Mouse (Mus musculus): ENCODE results near the gene Rgs14.
A peak's percentile ranks its signal among the peaks of the same experiment; 100 is the strongest.

Gene Rgs14

DNA sequence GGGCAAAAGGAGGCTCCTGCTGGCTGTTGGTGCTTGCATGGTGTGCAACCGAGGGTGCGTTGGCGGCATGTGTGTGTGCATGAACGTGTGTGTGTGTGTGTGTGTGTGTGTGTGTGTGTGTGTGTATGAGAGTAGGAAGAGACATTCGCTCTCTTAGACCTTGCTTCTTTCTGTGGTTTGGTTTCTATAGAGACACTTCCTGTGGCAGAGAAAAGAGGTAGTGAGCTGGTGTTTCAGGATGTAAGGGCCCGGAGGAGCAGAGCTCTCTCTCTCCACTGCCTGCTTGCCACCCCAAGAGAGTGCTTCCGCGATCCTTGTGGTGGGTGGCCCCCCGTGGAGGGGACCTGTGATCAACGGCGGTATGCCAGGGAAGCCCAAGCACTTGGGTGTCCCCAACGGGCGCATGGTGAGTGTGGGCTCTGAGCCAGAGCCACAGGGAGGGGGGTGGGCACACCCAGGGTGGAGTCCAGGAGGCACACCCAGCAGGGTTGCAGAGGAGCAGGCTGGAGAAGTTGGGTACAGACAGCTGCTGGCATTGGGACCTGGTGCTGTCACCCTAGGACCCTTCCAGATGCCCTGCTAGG, at the start of gene Rgs14:
TSS of gene Rgs14 (plus strand) at position 202 of the 584 bp plus-strand sequence.
- DNase-seq (ENCODE audit: low spot score): peak; percentile 34

DNA sequence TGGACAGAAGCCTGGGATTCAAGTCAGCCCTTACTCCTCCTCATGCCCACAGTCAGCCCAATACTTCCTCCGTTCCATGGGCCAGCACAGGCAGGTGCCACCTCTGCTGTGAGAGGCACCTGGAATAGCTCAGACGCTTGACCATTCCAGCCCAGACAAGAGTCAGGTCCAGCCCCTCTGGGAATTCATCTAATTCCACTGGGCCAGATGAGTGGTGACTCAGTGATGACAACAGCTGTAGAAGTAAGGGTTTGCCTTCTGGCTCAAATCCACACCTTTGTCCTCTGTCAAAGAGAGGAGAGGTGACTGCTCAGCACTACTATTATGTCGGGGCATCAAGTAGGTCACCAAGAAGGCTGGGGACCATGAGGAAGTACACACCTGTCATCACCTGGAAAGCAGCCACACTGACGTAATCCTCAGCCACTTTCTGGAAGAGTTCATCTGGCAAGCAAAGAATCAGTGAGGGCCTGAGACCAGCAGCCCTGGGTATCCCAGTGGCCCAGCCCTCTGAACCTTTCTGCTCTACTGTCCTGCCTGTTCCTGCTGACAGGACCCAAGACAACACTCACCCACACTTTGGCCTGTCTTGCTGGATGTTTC, 49.5 kb upstream of the Rgs14 start, which contains the start of gene Prelid1:
TSS of gene Prelid1 (plus strand) at position 570 of the 603 bp plus-strand sequence.
- peak; percentile 76 for DNase-seq (ENCODE audit: low spot score)

GRCm38 (mm10) chr13:55321434-55322129, 48.0 kb upstream of the Rgs14 start, which contains the start of gene Rab24:
Rab24 (minus strand) TSS chr13:55321946.
- peak; percentile 92 for DNase-seq (ENCODE audit: low spot score)

GRCm38 (mm10) chr13:55322130-55322825, 47.3 kb upstream of the Rgs14 start:
- peak; percentile 81 for DNase-seq (ENCODE audit: low spot score)

DNA sequence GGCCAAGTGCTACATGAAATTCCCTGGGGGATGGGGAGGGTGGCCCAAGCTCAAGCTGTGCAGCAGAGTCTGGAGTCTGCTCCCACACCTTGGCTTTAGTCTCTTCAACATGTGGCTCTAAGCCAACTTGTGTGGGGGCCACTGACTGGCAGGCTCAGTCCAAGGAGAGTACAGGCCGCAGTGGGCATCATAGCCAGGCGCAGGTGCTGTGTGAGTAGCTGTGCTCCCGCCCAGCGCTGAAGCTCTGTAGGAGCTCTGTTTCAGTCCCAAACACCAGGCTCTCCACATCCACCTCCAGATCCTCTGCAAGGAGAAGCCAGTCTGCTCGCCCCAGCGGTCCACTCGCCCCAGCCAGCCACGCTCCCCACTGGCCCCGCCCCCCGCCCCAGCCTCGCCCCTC, 43.9 kb upstream of the Rgs14 start:
- DNase-seq (ENCODE audit: low spot score): peak; percentile 66

DNA sequence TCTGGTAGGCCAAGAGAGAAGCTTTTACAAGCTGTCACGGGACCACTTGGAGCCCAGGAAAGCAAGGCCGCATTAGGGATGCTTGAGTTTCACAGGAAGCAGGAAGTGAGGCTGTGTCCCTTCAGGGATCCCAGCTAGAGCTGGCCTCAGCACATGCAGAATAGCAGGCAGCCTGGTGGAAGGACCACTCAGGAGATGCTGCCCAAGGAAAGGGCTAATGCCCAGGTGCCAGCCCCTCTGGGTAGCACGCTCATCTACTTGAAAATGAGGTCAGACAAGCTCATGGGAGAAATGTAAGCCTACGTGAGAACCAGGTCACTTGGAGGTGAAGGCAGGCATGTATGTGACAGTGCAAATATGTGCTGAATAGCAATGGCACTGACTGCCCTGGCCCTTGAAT, 42.4 kb upstream of the Rgs14 start:
- no peak for DNase-seq (ENCODE audit: low spot score)

GRCm38 (mm10) chr13:55327633-55328032, 41.9 kb upstream of the Rgs14 start:
- DNase-seq (ENCODE audit: low spot score): peak; percentile 94

GRCm38 (mm10) chr13:55328171-55328570, 41.4 kb upstream of the Rgs14 start:
- DNase-seq (ENCODE audit: low spot score): no peak

DNA sequence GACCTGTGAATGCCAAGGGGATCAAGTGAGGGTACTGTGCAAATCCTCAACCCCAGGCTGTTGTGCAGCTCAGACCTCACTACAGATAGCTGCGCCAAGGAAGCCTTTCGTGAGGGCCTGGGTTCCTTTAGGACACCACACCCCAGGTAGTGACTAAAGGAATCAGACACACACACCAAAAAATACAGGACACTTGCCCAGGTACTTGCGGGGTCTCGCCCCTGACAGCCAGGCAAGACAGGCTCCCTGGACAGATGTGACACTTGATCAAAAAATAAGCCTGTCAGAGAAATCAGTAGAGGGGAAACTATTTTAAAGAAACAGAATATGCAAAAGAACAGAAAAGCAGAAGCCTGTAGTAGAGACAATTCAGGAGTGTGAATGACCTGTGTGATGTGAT, 40.9 kb upstream of the Rgs14 start:
- no peak for DNase-seq (ENCODE audit: low spot score)

DNA sequence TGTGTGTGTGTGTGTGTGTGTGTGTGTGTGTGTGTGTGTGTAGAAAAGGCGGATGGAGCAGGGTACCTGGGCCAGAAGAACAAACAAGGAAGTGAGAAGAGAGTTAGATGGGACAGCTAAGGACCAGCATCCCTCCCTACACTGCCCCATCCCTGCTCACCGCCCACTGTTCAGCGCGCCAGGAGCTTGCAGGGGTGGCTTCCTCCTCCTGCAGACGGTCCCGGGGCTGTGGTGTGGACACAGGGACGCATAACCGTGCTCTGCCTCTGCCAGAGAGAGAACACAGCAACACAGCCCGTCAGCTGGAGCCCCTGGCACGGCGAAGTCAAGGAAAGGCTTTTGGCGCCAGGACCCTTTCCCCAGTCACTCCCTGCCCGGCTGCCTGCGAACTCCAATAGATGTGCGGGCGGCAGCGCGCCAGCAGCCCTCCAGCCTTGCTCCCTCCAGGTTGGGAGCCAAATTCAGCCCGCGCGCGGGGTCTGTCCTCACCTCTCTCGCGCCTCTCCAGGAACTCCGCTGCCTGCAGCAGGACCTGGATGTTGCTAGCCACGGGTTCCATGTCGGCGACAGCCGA, 40.3 kb upstream of the Rgs14 start:
- no peak for DNase-seq (ENCODE audit: low spot score)

- peak; percentile 89 for DNase-seq (ENCODE audit: low spot score)
Measured at GRCm38 (mm10) chr13:55329683-55330566, 39.6 kb upstream of the Rgs14 start, which contains the start of gene Mxd3. Mxd3 (minus strand) TSS chr13:55329823.

DNA sequence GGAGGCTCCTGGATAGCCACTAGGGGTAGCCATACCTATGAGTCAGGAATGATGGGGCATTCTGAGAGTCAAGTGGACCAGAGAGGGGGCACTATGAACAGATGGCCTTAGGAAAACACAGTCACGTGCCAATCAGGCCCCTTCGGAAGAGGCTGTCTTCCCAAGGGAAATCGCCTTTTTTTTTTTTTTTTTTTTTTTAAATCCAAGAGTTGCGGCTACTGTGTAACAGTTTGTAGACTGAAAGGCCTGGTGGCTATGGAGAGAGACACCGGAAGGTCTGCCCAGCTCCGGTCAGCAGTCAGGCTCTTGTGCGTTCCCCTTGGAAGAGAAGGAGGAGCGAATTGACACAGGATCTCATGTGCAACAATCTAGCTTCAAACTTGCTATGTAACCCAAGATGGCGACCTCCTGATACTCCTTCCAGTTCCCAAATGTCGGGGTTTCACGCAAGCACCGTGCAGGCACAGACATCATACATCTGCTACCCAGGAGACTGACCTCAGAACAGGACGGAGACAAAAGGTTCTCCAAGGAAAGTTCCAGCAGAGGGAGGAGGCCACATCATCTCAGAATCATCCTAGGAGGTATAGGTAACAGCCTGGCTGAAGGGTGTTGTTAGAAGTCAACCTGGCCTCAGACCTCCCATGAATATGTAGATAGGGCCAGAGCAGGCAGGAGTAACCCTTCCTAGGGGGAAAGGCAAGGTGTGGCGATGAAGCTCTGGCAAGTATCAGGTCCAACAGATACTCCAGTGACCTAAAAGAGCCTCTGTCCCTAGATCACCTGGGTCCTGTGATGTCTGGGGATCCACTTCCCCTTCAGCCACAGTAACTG, 38.7 kb upstream of the Rgs14 start:
- DNase-seq (ENCODE audit: low spot score): peak; percentile 97

DNA sequence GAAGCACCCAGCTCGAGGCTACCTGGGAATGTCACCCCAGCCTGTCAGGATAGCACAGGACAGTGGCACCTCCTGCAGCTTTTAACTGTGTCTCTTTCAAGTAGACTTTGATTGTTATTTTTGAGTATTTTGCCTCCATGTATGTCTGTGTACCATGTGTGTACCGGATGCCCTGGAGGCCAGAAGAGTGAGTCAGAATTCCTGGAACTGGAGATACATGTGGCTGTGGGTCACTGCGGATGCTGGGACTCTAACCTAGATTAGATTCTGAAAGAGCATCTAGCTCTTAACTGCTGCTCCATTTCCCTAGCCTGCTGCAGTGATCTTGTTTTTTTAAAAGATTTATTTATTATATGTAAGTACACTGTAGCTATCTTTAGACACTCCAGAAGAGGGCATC, 37.2 kb upstream of the Rgs14 start:
- DNase-seq (ENCODE audit: low spot score): peak; percentile 23

DNA sequence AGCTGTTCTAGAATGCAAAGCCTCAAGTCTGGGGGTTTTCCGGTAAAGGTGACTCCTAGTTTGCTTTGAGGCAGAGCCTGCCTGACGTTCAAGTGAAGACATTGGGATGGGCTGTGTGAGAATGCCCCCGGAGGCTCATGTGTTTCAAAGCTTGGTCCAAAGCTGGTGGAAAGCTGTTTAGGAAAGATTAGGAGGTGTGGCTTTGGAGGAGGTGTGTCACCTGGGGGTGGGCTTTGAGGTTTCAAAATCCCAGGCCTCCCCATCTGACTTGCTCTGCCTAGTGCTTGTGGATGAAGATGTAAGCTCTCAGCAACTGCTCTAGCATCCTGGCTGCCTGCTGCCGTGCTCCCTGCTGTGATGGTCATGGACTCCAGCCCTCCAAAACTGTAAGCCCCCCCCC, 33.8 kb upstream of the Rgs14 start:
- no peak for DNase-seq (ENCODE audit: low spot score)

- DNase-seq (ENCODE audit: low spot score): no peak
Measured at GRCm38 (mm10) chr13:55337341-55337975, 32.1 kb upstream of the Rgs14 start.

DNA sequence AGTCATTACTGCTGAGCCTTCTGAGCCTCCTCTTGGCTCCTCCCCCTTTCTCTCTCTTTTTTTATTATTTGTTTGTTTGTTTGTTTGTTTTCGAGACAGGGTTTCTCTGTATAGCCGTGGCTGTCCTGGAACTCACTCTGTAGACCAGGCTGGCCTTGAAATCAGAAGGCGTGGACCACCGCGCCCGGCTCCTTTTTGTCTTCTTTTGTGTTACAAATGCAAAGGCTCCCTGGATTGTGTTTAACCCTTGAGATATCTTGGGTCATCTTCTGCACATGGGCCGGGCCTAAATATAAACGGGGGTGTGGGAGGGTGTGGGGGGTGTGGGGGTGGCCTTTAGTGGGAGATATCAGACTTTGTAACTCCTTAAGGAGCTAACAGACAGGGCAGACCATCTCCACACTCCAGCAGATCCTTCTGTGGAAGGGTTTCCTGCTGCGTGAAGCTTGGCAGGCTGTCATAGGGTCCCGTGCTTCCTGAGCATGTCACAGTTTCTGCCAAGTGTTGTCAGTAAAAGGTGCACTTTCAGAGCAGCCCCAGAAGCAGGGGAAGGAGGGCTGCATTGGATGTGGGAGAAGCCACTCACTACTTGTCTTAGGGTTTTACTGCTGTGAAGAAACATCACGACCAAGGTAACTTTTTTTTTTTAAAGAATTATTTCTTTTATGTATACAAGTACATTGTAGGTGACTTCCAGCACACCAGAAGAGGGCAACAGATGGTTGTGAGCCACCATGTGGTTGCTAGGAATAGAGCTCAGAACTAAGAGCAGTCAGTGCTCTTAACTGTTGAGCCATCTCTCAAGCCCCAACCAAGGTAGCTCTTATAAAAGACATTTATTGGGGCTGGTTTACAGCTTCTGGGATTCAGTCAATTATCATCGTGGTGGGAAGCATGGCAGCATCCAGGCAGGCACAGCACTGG, 31.1 kb upstream of the Rgs14 start:
- no peak for DNase-seq (ENCODE audit: low spot score)

DNA sequence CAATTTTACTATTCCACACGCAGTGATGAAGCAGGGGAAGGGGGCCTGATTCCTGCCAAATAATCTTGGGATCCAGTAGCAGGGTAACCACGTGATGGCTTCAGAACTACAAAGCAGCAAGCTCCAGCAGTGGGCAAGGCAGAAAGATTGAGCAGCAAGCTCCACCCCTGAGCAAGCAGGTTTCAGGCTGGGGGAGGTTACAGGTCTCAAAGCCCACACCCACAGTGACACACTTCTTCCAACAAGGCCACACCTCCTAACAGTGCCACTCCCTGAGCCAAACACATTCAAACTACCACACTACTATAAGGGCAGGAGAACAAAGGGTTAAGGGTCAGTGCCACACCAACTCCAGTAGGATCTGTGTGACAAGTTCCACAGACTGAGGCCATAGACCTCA, 30.3 kb upstream of the Rgs14 start:
- DNase-seq (ENCODE audit: low spot score): no peak

GRCm38 (mm10) chr13:55342469-55342868, 27.1 kb upstream of the Rgs14 start:
- DNase-seq (ENCODE audit: low spot score): no peak

GRCm38 (mm10) chr13:55344286-55344685, 25.2 kb upstream of the Rgs14 start:
- DNase-seq (ENCODE audit: low spot score): no peak

Data from MN1 (cell line).